Mouse (Mus musculus): ENCODE measurements around the gene Tcap.

The Tcap gene

GRCm38 (mm10) chr11:98355732-98356299, 27.8 kb upstream of the Tcap start:
- no peak for DNase-seq (ENCODE audit: low spot score)

DNA sequence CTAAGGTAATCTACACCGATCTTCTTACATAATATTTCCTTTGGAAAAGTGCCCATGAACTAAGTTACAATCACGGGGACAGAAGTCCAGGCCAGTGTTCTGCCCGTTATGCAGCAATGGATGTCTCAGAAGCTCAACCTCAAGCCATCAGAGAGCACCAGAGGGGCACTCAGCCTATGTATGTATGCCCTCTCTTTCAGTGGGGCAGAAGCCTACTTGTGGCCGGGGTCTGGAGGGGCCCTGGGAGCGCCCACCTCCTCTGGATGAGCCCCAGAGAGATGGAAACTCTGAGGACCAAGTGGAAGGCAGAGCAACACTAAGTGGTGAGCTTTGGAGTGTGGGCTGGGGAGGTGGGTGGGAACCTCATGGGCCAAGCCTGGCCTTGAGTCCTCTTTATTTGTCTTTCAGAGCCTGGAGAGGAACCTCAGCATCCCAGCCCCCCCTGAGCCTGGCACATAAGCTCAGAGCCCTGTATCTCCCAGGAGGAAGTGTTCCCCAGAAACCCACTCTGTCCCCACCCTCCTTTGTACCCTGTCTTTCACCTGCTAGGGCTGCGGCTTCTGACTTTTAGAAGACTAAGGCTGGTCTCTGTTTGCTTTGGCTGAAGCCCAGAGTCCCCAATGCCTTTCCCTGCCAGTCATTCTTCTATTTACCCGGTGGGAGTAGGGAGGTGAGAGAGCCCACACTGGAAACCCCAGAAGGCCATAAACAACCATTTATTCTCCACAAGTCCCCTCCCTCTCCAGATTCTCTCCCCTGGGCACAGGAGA, 26.8 kb upstream of the Tcap start:
- DNase-seq (ENCODE audit: low spot score): no peak

GRCm38 (mm10) chr11:98357396-98358160, 26.0 kb upstream of the Tcap start:
- no peak for DNase-seq (ENCODE audit: low spot score)

DNA sequence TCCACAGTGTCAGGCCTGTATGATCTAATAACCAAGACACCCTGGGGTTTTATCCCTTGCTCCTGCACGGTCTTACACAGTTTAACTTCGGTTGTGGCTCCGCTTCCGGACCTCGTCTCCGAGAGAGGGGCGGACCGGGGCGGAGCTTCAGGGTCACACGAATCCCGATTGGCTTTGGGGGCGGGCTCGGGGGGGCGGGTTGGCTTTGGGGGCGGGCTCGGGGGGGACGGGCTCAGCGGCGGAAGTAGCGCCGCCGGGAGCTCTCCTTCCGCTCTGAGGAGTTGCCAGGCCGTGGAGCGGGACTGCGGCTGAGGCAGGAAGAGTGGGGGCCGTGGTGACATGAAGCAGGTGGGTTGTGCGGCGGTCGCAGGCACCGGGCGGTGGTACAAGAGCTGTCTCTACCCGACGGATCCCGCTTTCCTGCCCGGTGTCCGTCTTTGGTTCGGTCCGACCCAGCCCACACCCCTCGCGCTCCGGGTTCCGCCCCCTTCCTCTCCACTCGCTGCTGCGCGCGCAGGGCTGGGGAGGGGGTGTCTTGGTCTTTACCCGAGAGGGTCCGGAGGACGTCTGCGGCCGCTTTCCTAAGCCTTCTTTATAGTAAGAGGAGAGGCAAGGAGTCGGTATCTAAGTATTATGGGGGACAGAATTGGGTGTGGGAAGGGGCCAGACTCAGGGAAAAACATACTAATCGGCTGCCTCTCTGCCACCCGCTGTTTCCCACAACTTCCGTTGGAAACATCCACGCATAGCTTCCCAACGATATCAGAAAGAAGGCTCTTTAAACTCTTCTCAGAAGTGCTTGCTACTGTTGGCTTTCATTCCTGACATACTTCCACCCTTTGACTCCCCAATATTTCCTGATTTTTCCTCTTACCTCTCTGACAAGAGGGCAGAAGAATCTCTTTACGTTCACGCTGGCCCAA, 25.2 kb upstream of the Tcap start, which contains the start of gene Stard3:
Gene Stard3, plus strand, starts transcription at position 208 of the 923 bp plus-strand sequence.
- DNase-seq (ENCODE audit: low spot score): peak; percentile 66

GRCm38 (mm10) chr11:98360866-98361521, 22.6 kb upstream of the Tcap start:
- no peak for DNase-seq (ENCODE audit: low spot score)

DNA sequence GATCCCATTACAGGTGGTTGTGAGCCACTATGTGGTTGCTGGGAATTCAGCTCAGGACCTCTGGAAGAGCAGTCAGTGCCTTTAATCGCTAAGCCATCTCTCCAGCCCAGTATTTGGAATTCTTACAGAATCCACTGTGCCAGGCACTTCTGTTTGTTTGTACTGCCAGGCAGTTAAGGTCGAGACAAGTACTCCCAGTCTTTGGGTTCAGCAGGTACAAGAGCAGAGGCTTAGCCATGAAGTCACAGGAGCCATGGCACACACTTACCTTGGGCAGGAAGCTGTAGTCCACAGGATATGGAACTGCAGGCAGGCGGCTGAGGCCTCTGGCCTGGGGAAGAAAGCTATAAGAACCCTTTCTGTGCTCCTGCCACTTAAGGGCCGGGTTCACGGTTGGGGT, 19.8 kb upstream of the Tcap start:
- no peak for DNase-seq (ENCODE audit: low spot score)

DNA sequence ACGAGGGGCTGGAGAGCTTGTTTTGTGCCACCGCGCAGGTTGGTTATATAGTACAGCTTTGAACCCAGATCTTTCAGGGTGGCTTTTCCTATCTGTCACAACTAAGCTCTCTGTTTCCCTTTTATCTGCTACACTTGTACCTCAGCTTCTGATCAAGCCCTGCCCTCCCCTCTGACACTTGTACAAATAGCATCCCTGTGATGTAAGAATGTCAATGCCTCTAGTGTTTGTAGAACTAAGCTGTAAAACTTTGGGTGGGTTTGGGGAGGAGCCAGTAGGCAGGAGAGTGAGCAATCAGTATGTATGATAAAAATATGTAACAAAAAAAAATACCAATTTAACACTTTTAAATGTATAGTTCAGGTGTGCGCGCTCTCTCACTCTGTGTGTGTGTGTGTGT, 19.2 kb upstream of the Tcap start:
- DNase-seq (ENCODE audit: low spot score): no peak

GRCm38 (mm10) chr11:98366290-98366689, 17.3 kb upstream of the Tcap start:
- no peak for DNase-seq (ENCODE audit: low spot score)

DNA sequence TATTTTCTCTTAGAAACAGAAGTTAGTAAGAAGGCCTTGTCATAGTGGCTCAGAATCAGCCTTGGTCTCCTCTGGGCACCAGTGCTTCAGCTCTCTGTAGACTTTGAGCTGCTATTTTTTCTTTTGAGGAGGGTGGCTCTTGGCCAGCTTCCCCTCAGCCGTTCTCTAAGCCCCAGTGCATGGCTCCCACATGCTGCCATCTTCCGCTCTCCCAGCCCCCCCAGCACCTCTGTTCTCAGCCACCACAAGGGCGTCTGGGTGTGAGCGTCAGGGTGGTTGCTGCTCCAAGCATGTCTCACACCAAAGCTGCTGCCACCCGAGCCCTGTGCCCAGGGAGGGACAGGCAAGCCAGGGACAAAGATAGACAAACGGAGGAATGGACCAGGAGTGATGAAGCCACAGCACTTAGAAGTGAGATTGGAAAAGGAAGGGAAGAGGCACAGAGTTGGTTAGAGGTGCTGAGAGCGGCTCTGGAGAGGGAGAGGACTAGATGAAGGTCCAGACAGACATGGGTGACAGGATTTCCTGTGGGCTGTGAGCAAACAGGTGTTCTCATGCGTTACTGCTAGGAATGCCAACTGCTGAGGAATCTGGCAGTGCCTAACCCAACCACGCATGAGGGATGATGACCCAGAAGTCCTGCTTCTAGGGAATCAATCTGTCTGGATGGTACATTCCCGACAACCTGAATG, 16.3 kb upstream of the Tcap start:
- DNase-seq (ENCODE audit: low spot score): no peak

- DNase-seq (ENCODE audit: low spot score): no peak
Measured at GRCm38 (mm10) chr11:98367863-98368186, 15.8 kb upstream of the Tcap start.

DNA sequence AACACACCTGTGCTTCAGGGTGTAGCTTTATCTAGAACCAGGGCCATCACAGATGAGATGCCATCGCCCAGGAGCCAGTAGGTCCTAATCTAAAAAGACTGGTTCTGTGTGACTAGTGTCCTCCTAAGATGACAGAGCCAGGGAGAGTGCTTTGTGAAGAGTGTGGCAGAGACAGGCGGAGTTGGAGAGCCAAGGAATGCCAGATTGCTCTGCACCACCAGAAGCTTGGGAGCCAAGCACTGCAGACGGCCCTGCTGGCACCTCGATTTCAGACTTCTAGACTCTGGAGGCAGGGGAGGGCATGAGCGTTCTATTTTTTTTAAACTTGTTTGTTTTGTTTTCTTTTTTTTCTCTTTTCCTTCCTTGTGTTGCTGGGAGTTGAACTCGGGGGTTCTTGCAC, 14.3 kb upstream of the Tcap start:
- DNase-seq (ENCODE audit: low spot score): no peak

DNA sequence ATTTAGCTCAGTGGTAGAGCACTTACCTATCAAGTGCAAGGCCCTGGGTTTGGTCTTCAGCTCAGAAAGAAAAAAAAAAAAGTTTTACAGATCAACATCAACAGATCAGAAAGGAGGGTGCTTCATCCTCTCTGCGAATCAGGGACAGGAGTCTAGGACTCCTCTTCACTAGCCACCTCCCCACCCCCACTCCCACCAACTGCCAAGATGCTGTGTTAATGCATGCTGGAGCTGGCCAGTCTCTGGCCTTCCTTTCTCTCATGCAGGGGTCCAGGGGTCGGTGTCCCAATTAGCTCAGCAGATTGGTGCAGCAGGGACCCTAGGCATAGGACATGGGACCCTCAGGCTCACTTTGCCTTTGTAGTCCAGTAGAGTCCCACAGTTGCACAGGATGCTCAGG, 13.0 kb upstream of the Tcap start:
- no peak for DNase-seq (ENCODE audit: low spot score)

- no peak for DNase-seq (ENCODE audit: low spot score)
Measured at GRCm38 (mm10) chr11:98371556-98372240, 11.9 kb upstream of the Tcap start.

DNA sequence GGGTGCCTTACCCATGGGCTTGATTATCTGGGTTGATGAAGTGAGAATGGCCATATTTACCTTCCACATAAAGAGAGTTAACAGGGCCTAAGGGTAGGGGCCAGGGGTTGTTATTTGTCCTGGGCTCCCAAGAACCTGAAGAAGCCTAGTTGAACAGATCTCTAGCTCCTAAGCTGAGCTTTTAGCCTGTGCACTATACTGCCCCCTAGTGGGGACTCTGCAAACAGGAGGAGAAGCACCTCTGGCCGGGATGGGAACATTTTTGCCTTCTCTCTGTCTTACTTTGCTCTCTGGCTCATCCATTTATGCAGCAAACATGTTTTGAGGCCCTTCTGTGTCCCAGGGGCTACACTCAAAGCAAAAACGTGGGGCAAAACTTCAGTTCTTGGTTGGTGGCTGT, 11.2 kb upstream of the Tcap start:
- no peak for DNase-seq (ENCODE audit: low spot score)

- DNase-seq (ENCODE audit: low spot score): no peak
Measured at GRCm38 (mm10) chr11:98373244-98373643, 10.4 kb upstream of the Tcap start.

DNA sequence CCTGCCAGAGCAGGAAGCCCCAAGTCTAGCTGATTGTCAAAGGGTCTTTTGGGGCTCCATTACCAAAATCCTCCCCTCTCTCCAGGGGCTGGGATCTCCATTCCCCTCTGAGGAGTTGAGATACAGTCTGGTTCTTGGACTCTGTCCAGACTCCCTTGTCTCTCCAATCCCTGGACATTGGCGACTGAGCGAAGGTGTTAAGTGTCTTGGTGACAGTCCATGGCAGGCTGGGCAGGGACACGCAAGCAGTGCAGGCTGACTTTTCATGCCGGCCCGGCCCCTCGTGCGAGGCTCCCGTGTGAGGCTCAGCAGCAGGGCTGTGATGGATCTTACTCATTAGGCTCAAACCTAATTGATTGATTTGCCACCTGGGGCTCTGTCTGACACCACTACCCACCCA, 9.3 kb upstream of the Tcap start:
- DNase-seq (ENCODE audit: low spot score): no peak

GRCm38 (mm10) chr11:98376756-98377155, 6.9 kb upstream of the Tcap start:
- DNase-seq (ENCODE audit: low spot score): no peak

GRCm38 (mm10) chr11:98377787-98378186, 5.8 kb upstream of the Tcap start:
- no peak for DNase-seq (ENCODE audit: low spot score)

GRCm38 (mm10) chr11:98379379-98379778, 4.2 kb upstream of the Tcap start:
- DNase-seq (ENCODE audit: low spot score): no peak

GRCm38 (mm10) chr11:98380106-98380505, 3.5 kb upstream of the Tcap start:
- DNase-seq (ENCODE audit: low spot score): no peak

Data from ovary, postnatal 10 days (tissue).